Mouse (Mus musculus): Measurements from ENCODE around the gene Ptpn14. TPM values are rescaled to one million over a fixed set of nuclear protein-coding genes. Genes with fewer than 3 reads are reported as not detected.

Gene Ptpn14
- polyA plus RNA-seq, 1 experiment = 12.2 TPM

DNA sequence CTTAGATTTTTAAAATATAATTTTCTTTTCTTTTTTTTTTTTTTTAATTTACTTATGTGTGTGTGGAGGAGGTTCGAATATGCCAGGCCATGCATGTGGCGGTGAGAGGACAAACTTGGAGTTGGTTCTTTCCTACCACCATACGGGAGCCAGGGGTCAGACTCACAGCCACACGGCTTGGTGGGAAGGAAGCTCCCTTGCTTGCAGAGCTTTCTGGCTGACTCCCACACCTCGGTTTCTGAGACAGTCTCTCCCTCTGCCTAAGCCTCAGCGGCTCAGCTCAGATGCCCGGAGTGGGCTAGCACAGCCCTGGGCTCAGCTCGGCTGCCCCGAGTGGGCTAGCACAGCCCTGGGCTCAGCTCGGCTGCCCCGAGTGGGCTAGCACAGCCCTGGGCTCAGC, 10.5 kb upstream of the Ptpn14 start:
- DNase-seq (ENCODE audit: low spot score) = no peak

DNA sequence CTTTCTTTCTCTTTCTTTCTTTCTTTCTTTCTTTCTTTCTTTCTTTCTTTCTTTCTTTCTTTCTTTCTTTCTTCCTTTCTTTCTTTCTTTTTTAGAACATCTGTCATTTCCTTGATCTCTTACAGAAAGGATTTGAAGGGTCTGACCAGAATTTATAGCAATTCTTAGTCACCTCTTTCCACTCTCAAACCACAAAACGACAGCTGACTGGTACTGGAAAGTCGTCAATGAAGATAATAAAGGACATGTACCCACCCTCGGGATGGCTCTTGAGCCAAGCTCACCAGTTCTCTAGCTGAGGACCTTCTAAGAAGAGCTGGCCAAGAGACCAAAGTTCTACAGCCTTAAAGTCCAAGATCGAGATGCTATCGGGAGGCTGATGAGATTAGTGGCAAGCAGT, 9.5 kb upstream of the Ptpn14 start:
- no peak for DNase-seq (ENCODE audit: low spot score)

DNA sequence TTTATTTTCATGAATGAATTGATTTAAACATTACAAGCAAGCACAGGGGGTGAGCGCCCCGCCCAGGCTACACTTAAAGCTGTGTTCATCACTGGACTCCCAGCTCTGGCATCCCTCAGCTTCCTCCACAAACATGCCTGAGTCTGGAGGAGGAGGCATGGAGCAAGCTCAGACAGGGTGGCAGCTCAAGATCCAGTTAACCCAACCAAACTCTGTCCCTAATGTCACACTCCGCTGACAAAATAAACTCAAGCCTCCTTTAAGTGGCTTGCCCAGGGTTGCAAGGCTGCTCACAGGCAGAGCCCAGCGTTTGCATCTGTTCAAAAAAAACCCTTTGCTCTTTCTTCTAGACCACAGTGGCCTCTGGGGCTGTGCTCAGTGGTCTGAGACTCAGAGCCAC, 1.9 kb upstream of the Ptpn14 start:
- no peak for DNase-seq (ENCODE audit: low spot score)

DNA sequence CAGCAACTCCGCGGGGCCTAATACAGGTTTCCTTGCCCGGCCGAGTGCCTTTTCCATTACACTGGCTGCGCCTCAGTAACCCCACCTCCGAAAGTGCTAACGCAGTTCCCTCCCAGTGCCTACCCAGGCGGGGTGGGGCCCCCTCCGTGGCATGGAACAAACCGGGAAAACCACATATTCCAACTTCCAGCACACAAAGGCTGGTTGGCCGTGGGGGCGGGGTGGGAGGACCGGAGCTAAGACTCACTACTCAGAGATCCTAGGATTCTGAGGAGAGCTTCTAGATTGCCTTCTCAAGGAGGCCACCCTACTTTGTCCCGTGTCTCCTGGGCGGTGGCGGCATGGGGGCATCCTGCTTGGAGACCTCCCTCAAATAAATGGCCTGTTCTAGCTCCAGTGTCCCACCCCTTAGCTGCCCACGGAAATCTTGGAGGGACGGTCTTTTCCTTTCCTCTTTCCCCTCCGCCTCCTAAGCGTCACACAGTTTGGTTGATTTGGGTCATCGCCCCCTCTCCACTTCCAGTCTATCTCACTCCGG, 653 bp upstream of the Ptpn14 start:
- peak; percentile 56 for DNase-seq (ENCODE audit: low spot score)

DNA sequence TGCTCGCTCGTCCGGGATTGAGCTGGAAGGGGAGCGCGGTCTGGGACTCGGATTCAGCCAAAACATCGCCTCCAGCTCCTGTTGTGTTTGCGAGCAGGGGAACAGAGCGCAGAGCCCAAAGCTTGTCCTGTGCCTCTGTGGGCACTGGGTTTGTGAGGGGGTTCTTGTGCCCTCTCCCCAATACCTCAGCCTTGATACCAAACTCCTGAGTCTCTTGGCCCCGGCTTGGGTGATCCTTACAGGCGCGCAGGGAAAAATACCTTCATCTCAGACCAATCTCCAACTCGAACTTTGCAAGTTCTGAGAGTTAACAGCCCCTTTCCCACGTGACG, 682 bp downstream of the Ptpn14 start:
- no peak for DNase-seq (ENCODE audit: low spot score)

DNA sequence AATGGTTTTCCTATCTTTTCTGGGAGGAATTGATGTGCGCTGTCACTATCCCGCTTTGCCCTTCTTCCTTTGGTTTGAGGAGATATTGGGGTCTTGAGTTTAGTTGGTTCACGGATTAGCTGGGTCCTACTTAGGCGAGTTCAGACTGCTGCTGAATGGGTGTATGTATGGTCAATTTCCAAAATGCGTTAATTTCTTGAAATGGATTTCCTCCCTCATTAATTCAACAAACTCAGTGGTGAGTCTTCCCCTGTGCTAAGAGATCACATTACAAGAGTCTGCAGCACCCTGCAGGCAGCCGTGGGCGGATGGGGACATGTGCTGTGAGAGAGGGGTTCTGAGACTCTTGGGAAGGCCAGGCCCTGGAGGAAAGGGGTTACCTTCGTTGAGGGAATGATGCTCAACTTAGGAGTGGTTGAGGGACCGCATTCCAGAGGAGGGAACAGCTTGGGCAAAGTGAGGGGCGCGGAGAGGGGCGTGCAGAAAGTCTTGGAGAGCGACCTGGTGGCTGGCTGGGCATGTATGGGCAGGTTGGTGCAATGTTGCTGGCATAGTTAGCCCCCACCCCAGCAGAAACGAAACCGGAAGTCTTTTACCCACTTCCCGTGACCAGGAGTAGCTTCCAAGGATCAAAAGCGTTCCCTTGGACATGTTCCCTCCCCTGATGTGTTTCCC, 1.2 kb downstream of the Ptpn14 start:
- no peak for DNase-seq (ENCODE audit: low spot score)

DNA sequence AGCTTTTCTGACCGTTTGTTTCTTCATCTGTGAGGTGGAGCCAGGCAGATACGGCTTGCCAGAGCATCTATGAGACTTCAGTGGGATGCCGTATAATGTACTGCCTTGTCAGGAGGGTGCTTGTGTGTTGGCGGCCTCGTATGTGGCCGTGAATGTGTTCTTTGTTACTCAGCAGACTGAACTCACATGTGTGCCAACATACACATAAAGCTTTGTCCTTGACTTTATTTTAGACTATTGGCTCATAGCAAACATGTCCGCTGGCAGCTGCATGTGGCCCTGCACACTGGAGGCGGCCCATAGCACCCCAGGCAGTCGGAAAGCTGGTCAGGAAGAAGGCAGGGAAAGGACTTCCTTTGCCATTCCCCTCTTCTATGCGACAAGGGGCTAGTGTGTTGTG, 3.6 kb downstream of the Ptpn14 start:
- DNase-seq (ENCODE audit: low spot score) = no peak

DNA sequence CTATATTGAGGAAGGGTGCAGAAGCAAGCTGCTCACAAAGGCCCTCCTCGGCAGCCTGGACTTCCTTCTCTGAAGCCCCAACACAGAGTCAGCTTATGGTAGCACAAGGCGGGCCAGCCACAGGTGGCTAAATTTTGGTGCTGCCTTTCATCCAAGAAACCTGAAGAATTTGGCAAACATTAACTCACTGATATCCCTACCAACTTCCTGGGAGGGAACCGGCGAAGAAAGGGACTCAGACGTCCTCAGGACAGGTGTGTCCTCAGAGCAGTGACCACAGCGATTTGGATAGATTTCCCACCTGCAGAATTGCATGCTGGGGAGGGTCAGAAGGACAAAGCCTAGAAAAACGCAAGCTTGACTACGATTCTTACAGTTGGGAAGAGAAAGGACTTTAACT, 4.1 kb downstream of the Ptpn14 start:
- DNase-seq (ENCODE audit: low spot score) = no peak

DNA sequence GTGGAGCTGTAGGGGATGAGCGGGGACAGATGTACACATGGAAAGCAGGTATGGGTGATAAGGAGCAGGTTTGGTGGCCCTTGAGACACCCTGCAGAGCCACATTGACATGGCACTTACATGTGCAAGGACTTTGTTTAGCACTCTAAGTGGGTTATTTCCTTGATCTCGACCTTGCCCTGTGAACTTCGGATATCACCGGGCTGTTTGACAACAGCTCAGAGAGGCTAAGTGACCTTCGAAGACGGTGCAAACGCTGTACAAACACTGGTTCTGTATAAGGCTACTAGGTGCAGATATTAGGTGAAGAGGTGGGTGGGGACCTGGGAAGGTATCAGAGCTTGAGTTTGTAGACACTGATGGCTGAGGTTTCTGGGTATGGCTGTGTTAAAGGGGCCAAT, 12.0 kb downstream of the Ptpn14 start:
- DNase-seq (ENCODE audit: low spot score) = no peak

DNA sequence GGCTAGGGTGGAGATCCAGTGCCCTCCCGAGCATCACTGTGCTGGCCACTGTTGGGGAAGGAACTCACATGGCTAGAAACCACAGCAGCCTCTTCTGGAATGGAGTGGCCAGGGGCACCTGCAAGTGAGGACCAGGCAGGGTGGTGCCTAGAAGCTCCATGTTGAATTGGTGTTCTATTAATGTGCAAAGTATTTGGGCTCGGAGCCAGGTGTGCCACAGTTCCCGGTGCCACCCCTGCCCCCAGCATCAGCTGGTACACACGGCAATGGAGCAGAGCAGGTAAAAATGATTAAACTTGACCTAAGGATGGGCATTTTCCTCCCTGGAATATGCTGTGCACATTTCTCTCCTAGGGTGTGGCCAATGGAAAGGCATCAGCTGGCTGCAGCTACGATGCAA, 14.0 kb downstream of the Ptpn14 start:
- no peak for DNase-seq (ENCODE audit: low spot score)

DNA sequence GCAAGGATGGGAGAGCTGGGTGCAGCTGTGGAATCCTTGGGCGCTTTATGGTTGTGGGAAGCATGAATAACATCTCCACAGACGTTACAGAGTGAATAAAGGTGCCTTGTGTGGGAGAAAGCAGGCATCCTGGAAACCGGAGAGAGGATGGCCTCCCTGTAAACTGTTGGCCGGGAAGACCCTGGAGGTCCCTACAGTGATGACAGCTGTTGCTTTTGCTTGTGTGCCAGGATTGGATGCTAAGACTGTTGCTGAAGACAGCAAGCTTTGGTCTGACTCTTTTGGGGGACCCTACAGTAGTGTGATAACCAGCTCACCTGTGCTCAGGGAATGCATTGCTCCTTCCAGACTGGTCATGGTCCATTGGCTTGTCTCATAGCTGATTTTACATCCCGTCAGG, 15.1 kb downstream of the Ptpn14 start:
- no peak for DNase-seq (ENCODE audit: low spot score)

DNA sequence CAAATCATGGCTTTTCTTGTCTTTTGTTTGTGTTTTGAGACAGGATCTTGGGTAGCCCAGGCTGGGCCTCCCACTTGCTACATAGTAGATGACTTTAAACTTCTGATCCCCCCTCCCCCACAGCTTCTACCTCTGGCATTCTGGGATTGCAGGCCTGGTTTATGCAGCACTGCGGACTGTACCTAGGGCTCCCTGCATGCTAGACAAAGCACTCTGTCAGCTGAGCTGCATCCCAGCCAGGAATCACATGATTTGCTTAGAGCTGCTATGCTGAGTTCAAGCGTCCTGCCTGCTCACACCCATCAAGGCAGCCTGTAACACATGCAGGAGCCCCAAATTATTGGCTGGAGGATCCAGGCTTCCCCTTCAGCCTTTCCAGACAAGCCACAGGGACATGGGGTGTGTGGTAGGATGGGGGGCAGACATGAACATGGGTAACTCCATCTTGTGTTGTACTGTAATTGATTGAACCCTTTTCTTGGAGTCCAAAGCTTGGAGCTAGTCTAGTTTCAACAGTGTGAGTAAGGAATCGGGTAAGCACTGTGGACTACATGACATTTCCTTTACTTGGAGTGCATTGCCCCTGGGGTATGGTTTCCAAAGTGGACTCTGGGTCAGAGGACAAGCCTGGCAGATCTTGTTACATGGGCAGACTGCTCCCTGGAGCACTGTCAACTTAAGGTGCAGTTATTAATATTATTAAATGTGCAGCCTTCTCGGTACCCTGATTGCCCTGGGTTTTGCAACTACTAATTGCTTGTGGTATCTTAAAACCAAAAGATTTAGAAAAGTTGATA, 17.0 kb downstream of the Ptpn14 start:
- DNase-seq (ENCODE audit: low spot score) = no peak

DNA sequence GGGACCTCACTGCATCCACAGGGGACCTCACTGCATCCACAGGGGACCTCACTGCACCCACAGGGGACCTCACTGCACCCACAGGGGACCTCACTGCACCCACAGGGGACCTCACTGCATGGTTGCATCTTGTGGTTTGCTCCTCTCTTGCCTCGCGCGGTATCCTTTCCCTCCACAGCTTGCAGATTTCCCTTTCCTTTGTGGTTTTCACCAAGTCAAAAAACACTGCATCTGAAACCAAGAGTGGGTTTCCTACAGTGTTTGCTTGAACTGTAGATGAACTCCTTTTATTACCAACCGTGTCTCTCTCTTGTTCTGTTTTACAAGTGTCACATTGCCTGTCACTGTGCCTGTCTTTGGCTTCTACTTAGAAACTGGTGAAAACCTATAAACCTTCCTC, 18.5 kb downstream of the Ptpn14 start:
- DNase-seq (ENCODE audit: low spot score) = no peak

DNA sequence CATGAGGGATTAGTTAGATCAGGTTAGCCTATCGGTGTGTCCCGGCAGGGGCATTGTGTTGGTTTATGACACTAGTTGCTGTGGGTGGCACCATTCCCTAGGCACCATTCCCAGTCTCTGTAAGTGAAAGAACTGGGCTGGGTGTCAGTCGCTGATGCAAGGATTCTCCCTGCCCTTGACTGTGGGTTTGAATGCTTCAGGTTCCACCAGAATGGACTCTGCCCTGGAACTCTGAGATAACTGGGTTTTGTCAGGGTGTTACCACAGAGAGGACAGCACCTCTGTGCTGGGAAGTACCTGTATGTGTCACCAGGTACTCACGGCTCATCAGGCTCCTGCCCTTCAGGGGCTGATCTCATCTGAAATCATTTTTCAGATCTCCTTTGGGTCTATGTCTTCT, 21.7 kb downstream of the Ptpn14 start:
- DNase-seq (ENCODE audit: low spot score) = no peak

DNA sequence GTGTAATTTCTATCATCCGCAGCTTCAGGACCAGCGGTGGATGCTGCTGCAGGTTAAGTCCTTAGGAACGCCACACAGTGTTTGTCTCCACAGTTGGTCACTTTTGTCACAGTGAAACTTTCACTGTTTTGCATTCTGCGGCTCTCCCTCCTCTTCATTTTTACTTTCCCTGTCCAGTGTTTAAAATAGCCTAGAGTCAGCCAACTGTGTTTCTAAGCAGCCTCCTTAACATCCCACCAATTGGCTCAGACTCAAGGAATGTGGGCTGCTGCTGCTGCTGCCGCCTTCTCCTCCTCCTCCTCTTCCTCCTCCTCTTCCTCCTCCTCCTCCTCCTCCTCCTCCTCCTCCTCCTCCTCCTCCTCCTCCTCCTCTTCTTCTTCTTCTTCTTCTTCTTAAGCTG, 22.2 kb downstream of the Ptpn14 start:
- DNase-seq (ENCODE audit: low spot score) = no peak

DNA sequence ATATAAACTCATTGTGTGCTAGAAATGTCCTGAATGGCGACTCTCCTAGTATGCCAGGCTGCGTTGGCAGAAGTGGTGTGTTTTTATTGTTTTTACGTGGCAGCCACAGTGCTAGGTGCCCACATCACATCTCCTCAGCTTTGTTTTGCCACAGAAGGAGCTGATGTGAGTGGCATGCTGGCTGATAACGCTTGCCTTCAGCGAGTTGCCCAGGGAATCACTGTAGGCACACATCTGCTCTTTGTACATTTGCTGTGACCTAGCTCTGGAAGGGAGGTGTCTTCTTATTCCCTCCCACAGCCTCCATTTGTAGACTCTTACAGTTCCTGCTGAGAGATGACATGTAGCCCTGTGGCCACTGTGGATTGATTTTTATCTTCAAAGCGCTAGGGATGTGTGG, 24.2 kb downstream of the Ptpn14 start:
- DNase-seq (ENCODE audit: low spot score) = no peak

DNA sequence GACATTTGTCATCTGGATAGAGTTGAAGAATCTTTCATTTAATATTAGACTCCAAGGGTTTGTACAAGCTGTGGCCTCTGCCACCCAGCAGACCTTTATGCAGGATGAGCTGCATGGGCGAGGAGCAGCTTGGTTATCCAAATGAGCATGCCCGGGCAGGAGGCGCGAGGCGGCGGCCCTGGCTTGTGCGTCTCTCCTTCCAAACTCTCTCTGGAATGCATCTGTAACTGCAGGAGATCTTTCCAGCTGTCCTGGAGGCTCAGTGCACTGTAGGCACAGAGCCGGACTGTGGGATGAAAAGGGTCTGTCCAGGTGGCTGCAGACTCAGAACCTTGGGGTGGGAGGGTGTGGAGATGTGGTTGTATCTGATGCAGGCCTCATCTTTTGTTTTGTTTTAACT, 27.0 kb downstream of the Ptpn14 start:
- DNase-seq (ENCODE audit: low spot score) = no peak

DNA sequence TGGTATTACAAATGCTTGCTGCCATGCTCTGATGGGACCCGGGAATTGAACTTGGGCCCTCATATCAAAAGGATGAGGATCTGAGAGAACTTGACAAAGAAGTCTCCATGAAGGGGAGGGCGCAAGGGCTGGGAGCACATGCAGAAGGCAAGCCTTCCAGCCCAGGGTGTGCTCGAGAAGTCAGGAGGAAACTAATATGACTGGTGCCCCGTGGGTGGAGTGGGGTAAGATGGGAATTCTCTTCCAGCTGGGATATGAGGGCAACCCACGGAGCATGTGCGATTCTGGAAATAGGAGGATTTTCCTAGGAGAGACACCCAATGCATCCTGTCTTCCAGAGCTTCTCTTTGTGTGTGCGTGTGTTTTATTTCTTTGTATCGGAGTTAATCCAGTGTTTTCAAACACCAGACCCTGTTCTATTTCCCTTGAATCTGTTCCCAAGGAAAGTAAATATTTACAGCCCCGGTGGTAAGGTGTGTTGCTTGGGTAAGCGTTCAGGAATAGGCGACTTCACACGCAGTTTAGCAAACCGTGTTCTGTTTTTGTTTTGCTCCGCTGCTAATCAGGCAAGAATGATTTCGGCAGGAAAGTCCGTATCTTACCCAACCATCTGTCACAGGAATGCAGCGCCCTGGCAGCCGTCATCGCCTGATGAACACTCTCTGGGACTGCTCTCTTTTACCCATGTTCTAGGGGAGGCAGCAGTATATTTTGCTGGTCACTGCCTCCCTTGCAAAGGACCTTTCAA, 28.4 kb downstream of the Ptpn14 start:
- DNase-seq (ENCODE audit: low spot score) = no peak

DNA sequence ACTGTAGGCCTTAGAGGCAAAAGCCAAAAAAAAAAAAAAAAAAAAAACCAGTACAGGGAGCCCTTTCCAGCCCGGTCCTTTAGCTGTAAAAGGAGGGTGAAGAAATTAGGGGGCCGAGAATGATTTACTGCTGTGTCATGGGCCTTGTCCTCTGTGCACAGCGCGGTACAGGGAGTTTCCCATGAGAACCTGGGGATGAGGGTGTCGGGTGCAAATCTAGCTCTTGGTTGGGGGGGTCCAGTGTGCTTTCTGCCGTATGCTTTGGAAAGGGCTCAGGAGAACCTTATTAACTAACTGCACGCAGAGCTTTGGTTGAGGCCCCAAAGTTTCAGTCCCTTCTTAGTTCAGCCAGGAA, 29.0 kb downstream of the Ptpn14 start:
- DNase-seq (ENCODE audit: low spot score) = no peak

DNA sequence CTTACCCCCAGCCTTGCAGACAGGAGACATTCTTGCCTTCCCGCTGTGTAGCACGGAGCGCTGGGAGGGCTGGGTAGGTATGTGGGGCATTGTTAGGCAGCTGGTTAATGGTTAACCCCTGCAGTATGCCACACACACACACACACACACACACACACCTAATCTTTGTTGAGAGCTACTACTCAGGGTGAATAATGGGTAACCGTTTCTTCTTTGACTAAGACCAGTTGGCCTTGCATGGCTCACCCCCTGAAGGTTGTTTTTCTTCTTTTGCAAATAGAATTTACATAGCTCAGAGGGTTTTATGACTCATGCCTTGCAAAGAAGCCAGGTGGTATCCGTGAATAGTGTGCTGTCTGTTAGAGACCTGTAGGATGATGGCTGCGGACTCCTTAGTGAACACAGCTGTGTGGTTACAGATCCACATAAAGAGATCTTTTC, 33.5 kb downstream of the Ptpn14 start:
- no peak for DNase-seq (ENCODE audit: low spot score)

DNA sequence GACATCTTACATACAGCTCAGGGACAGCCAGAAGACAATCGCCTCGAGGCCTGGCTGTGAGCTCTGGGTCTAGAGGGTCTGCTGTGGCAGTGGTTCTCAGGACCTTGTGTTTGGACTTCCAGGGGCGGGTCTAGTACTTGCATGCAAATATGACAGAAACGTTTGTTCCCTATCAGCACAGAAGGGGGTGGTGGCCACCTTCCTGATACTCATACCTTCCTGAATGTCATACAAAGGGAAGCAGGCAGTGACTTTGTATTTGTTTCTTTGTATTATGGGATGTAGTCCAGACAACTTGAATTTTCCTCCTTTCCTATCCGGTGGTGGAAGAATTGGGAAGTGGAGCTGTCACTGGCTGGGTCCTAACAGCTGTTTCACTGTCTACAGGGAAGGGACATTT, 36.2 kb downstream of the Ptpn14 start:
- DNase-seq (ENCODE audit: low spot score) = no peak

DNA sequence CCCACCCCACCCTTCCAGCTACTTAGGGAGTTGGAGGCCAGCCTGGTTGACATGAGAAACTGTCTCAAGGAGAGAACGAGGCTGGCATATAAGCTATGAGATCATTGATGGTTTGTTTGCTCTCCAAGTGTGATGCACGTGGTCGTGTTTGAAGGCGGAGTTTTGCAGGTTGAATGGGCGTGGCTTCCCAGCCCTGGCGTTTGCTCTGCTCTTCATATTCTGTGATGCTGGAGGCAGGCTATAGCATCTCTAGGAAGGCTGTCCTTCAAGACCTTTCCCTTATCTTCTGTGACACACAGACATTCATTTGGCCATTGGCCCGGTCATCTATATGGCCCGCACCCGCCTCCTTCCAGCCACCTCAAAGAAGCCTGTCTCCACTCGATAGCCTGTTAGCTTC, 39.1 kb downstream of the Ptpn14 start:
- DNase-seq (ENCODE audit: low spot score) = no peak

DNA sequence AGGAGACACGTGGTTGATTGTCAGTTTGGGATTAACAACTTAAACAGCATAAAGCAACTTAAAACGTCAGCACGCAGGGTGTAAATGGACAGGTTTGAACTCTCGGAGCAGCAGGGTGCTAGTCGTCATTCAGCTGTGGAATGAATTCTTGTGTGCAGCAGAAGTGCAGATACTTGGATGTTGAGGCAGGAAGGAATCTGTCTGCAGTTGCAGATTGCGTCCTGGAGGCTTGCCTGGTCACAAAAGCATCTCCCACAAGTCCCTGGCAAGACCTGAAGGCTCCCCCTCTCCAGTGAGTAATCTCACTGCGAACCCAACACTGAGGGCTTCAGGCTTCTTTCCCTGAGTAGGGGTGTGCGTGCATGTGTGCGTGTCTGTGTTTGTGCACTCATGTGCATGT, 39.8 kb downstream of the Ptpn14 start:
- no peak for DNase-seq (ENCODE audit: low spot score)

Data from urinary bladder, adult 2 months (tissue).